Mouse (Mus musculus): ENCODE results near the gene Pi16. TPM values are rescaled to one million over a fixed set of nuclear protein-coding genes. Genes with fewer than 3 reads are reported as not detected.

Pi16 gene
- total and polyA plus RNA-seq, 2 experiments, result 0.10 to 0.28 TPM

- Histone ChIP-seq H3K4me1 (ENCODE audit: control insufficient read depth, insufficient read depth, low read length) (no peaks in the 10 kb centered on the region), H3K79me2 (ENCODE audit: control insufficient read depth, insufficient read depth, low read length) (no peaks in the 10 kb centered on the region), H3K27ac (replicated peaks; ENCODE audit: insufficient read depth, low read depth, low read length) (no peak overlapping the region), H3K36me3 (ENCODE audit: control insufficient read depth, insufficient read depth, low read length) (no peaks in the 10 kb centered on the region), H3K4me3 (ENCODE audit: insufficient read depth, low read depth, low read length) (no peak overlapping the region), H3K27me3 (ENCODE audit: control insufficient read depth, insufficient read depth, low read length) (no peaks in the 10 kb centered on the region), H3K9ac (ENCODE audit: low read depth, low read length) (no peak overlapping the region)
- TF ChIP-seq POLR2A (IDR thresholded peaks at IDR 0.05; ENCODE audit: extremely low read depth, insufficient read depth, low read length) (no peak), CTCF (IDR thresholded peaks at IDR 0.05; ENCODE audit: low read depth, low read length) (no peak)
- 93% methylated on average over 9 of the region's 9 CpGs for WGBS
- no peak for DNase-seq (ENCODE audit: extremely low read depth, low read depth, low spot score)
Observed at GRCm38 (mm10) chr17:29327691-29328090, 10.2 kb downstream of the Pi16 start.

GRCm38 (mm10) chr17:29330221-29330620 is 12.7 kb downstream of the Pi16 start:
- Histone ChIP-seq H3K79me2 (ENCODE audit: control insufficient read depth, insufficient read depth, low read length) (no peaks in the 10 kb centered on the region), H3K27ac (replicated peaks; ENCODE audit: insufficient read depth, low read depth, low read length) (no peak overlapping the region), H3K9ac (ENCODE audit: low read depth, low read length) (no peak overlapping the region), H3K4me3 (ENCODE audit: insufficient read depth, low read depth, low read length) (no peak overlapping the region), H3K27me3 (ENCODE audit: control insufficient read depth, insufficient read depth, low read length) (no peaks in the 10 kb centered on the region), H3K36me3 (ENCODE audit: control insufficient read depth, insufficient read depth, low read length) (0 out of 2 replicates have a peak, but pooled peaks cover 1% of the 10 kb centered on the region), H3K4me1 (ENCODE audit: control insufficient read depth, insufficient read depth, low read length) (no peaks in the 10 kb centered on the region)
- TF ChIP-seq CTCF (IDR thresholded peaks at IDR 0.05; ENCODE audit: low read depth, low read length) (no peak), POLR2A (IDR thresholded peaks at IDR 0.05; ENCODE audit: extremely low read depth, insufficient read depth, low read length) (no peak)
- WGBS, result 86% methylated on average over 3 of the region's 3 CpGs
- DNase-seq (ENCODE audit: extremely low read depth, low read depth, low spot score), result no peak

GRCm38 (mm10) chr17:29330671-29331410 is 13.4 kb downstream of the Pi16 start:
- Histone ChIP-seq H3K27ac (replicated peaks; ENCODE audit: insufficient read depth, low read depth, low read length) (no peak overlapping the region), H3K27me3 (ENCODE audit: control insufficient read depth, insufficient read depth, low read length) (no peaks in the 10 kb centered on the region), H3K4me3 (ENCODE audit: insufficient read depth, low read depth, low read length) (no peak overlapping the region), H3K79me2 (ENCODE audit: control insufficient read depth, insufficient read depth, low read length) (no peaks in the 10 kb centered on the region), H3K36me3 (ENCODE audit: control insufficient read depth, insufficient read depth, low read length) (0 out of 2 replicates have a peak, but pooled peaks cover 2% of the 10 kb centered on the region), H3K4me1 (ENCODE audit: control insufficient read depth, insufficient read depth, low read length) (no peaks in the 10 kb centered on the region), H3K9ac (ENCODE audit: low read depth, low read length) (no peak overlapping the region)
- TF ChIP-seq CTCF (IDR thresholded peaks at IDR 0.05; ENCODE audit: low read depth, low read length) (no peak), POLR2A (IDR thresholded peaks at IDR 0.05; ENCODE audit: extremely low read depth, insufficient read depth, low read length) (no peak)
- DNase-seq (ENCODE audit: extremely low read depth, low read depth, low spot score), result peak; percentile 37
- 35% methylated on average over 5 of the region's 5 CpGs for WGBS

- Histone ChIP-seq H3K9ac (ENCODE audit: low read depth, low read length) (no peak overlapping the region), H3K27me3 (ENCODE audit: control insufficient read depth, insufficient read depth, low read length) (no peaks in the 10 kb centered on the region), H3K27ac (replicated peaks; ENCODE audit: insufficient read depth, low read depth, low read length) (no peak overlapping the region), H3K4me3 (ENCODE audit: insufficient read depth, low read depth, low read length) (no peak overlapping the region), H3K36me3 (ENCODE audit: control insufficient read depth, insufficient read depth, low read length) (peaks cover 8% of the 10 kb centered on the region; the same call in 1 of the 2 replicates), H3K4me1 (ENCODE audit: control insufficient read depth, insufficient read depth, low read length) (no peaks in the 10 kb centered on the region), H3K79me2 (ENCODE audit: control insufficient read depth, insufficient read depth, low read length) (no peaks in the 10 kb centered on the region)
- no peak for TF ChIP-seq POLR2A (IDR thresholded peaks at IDR 0.05; ENCODE audit: extremely low read depth, insufficient read depth, low read length)
- no peak for TF ChIP-seq CTCF (IDR thresholded peaks at IDR 0.05; ENCODE audit: low read depth, low read length)
- DNase-seq (ENCODE audit: extremely low read depth, low read depth, low spot score), result no peak
- 84% methylated on average over 4 of the region's 4 CpGs for WGBS
Observed at GRCm38 (mm10) chr17:29332186-29332685, 14.8 kb downstream of the Pi16 start.

- Histone ChIP-seq H3K4me1 (ENCODE audit: control insufficient read depth, insufficient read depth, low read length) (peaks cover under 1% of the 10 kb centered on the region; the same call in 1 of the 2 replicates), H3K36me3 (ENCODE audit: control insufficient read depth, insufficient read depth, low read length) (peaks cover 10% of the 10 kb centered on the region), H3K27me3 (ENCODE audit: control insufficient read depth, insufficient read depth, low read length) (no peaks in the 10 kb centered on the region), H3K27ac (replicated peaks; ENCODE audit: insufficient read depth, low read depth, low read length) (no peak overlapping the region), H3K9ac (ENCODE audit: low read depth, low read length) (no peak overlapping the region), H3K4me3 (ENCODE audit: insufficient read depth, low read depth, low read length) (no peak overlapping the region), H3K79me2 (ENCODE audit: control insufficient read depth, insufficient read depth, low read length) (no peaks in the 10 kb centered on the region)
- no peak for DNase-seq (ENCODE audit: extremely low read depth, low read depth, low spot score)
- WGBS, result 90% methylated on average over 19 of the region's 19 CpGs
- TF ChIP-seq CTCF (IDR thresholded peaks at IDR 0.05; ENCODE audit: low read depth, low read length) (no peak), POLR2A (IDR thresholded peaks at IDR 0.05; ENCODE audit: extremely low read depth, insufficient read depth, low read length) (no peak)
Observed at GRCm38 (mm10) chr17:29336266-29336990, 18.9 kb downstream of the Pi16 start.

Measured in liver, adult 2 months (tissue).